In genomic region chr10:56115636-56116180, GRCm38 (mm10) we compare ENCODE assay signal across 8 mouse cellular contexts. TPM values are rescaled to one million over a fixed set of nuclear protein-coding genes. Genes with fewer than 3 reads are reported as not detected.
A peak's percentile ranks its signal among the peaks of the same experiment; 100 is the strongest.
DNase-seq lines count a peak whose midpoint lies in the region; ATAC-seq lines count a peak whose summit lies in the region.

No protein-coding gene starts in this region.

- DNase-seq in gastrocnemius, postnatal 10 days = peak; percentile 20
- no peak for DNase-seq in gastrocnemius, postnatal 25 days
- peak; percentile 8 for DNase-seq in urinary bladder, postnatal 14 days (ENCODE audit: low spot score)
- no peak for DNase-seq in urinary bladder, postnatal 10 days (ENCODE audit: low spot score)
- peak; percentile 40 to 42 for DNase-seq in frontal cortex, postnatal 10 days (ENCODE audit: low spot score in 2 of 2)
- DNase-seq in left cerebral cortex, postnatal 10 days (ENCODE audit: extremely low spot score in 1 of 2, low spot score in 2 of 2) = peak; percentile 8 to 50
- DNase-seq in thymus, postnatal 4 days = peak; percentile 68

- peak overlapping the region; percentile 77 for H3K9ac ChIP-seq in midbrain, embryonic 15.5 days

- ATAC-seq in midbrain, embryonic 15.5 days (replicated peaks) = peak; percentile 89

- peaks cover 8% of the 10 kb centered on the region for H3K4me1 ChIP-seq in midbrain, embryonic 15.5 days

- peak overlapping the region; percentile 94 for H3K27ac ChIP-seq in midbrain, embryonic 15.5 days

- peak overlapping the region; percentile 78 for H3K4me2 ChIP-seq in midbrain, embryonic 15.5 days

- no peaks in the 10 kb centered on the region for H3K27me3 ChIP-seq in midbrain, embryonic 15.5 days (replicated peaks)

- H3K9me3 ChIP-seq in midbrain, embryonic 15.5 days = no peaks in the 10 kb centered on the region

- H3K4me3 ChIP-seq in midbrain, embryonic 15.5 days = peak overlapping the region; percentile 59

- 14% methylated on average over 27 of the region's 27 CpGs for WGBS in midbrain, embryonic 15.5 days

- intact Hi-C loops in left cerebral cortex, postnatal 10 days (cut with DNase I) = loop anchor here (10.0 kb wide), 1 partner anchor 109 kb away; the partner anchor contains the start of gene Tbc1d32

- no peaks in the 10 kb centered on the region for H3K36me3 ChIP-seq in midbrain, embryonic 15.5 days (replicated peaks)

RNA-seq across cellular contexts. Expression of gene Msl3l2, which starts 9.0 kb away (rescaled TPM):
- total RNA-seq in gastrocnemius, postnatal 10 days (2021) = 1 to 10 TPM; 2.8 to 3.8 TPM
- 1 to 10 TPM in 1 of 2 experiments, under 1 TPM in 1; 0.90 to 1.2 TPM for total RNA-seq in gastrocnemius, postnatal 25 days (2021)
- total RNA-seq in left cerebral cortex, postnatal 10 days (2021) = 10 to 100 TPM; 13.5 to 14.5 TPM
- 13.7 and 13.9 TPM in 2 replicates for polyA plus RNA-seq in midbrain, embryonic 15.5 days (2015; fragmentation: Nextera tagmentation; extraction: Ambion mirVana)

Comparison
In these comparisons a context has a peak if more than half of its experiments do, and no peak if none do; other contexts are left out.
1. DNase-seq: peak in gastrocnemius, postnatal 10 days (single experiment), urinary bladder, postnatal 14 days (single experiment), frontal cortex, postnatal 10 days (2 of 2), left cerebral cortex, postnatal 10 days (2 of 2) and thymus, postnatal 4 days (single experiment); none in gastrocnemius, postnatal 25 days (single experiment) and urinary bladder, postnatal 10 days (single experiment).